Mouse (Mus musculus): ENCODE data around the gene Tecpr1.

DNA sequence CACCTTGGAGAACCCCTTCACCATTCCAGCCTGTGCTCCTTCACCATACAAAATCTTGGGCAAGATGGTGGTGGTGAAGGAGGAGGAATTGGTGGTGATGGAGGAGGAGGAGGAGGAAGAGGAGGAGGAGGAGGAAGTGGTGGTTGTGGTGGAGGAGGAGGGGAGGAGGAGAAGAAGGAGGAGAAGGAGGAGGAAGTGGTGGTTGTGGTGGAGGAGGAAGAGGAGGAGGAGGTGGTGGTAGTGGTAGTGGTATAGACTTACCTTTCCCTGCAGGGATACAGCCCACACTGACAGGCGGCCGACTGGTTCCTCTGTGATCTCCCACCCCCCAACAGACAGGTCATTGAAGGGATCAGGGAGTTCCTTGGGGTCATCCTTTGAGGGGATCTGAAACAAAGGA lies 7.4 kb downstream of the Tecpr1 start:
- TF ChIP-seq POLR2A (IDR thresholded peaks at IDR 0.05; ENCODE audit: low read depth, low read length) (no peak), CTCF (IDR thresholded peaks at IDR 0.05; ENCODE audit: extremely low read depth, insufficient read depth, insufficient read length, insufficient replicate concordance) (no peak)
